Mouse (Mus musculus) kidney, adult 2 months (tissue): ENCODE data around the gene Ovch2. TPM values are rescaled to one million over a fixed set of nuclear protein-coding genes. Genes with fewer than 3 reads are reported as not detected.
A peak's percentile ranks its signal among the peaks of the same experiment; 100 is the strongest.

Source experiments
- DNase-seq: peaks from one replicate; pipeline ENCODE4 v3.0.0; 2021
- H3K27ac ChIP-seq: fragments of 200-500 bp; 2 replicates; pipeline ENCODE4 v1.5.1; 2012; ENCODE audit warnings: low read depth, low read length, control low read depth, inconsistent platforms; ENCODE audit not compliant: insufficient read depth
- H3K27me3 ChIP-seq: fragments of 200-500 bp; replicated peaks from 2 replicates; pipeline ENCODE4 v1.6.1; 2012; ENCODE audit warnings: mild to moderate bottlenecking, moderate library complexity, low read length, inconsistent platforms; ENCODE audit not compliant: control insufficient read depth, insufficient read depth
- H3K36me3 ChIP-seq: fragments of 200-500 bp; 2 replicates; pipeline ENCODE4 v1.6.1; 2012; ENCODE audit warnings: mild to moderate bottlenecking, moderate library complexity, low read length, inconsistent platforms; ENCODE audit not compliant: control insufficient read depth, insufficient read depth
- H3K4me1 ChIP-seq: fragments of 200-500 bp; 2 replicates; pipeline ENCODE4 v1.6.1; 2011; ENCODE audit warnings: low read length; ENCODE audit not compliant: control insufficient read depth, insufficient read depth
- H3K4me3 ChIP-seq: fragments of 200-500 bp; 2 replicates; pipeline ENCODE4 v1.5.1; 2011; ENCODE audit warnings: mild to moderate bottlenecking, low read depth, low read length, control low read depth; ENCODE audit not compliant: insufficient read depth
- CTCF ChIP-seq: fragments of 200-500 bp; conservative IDR thresholded peaks from 2 replicates; pipeline ENCODE4 v1.5.1; 2011; ENCODE audit warnings: low read depth, mild to moderate bottlenecking, control low read depth, low read length, moderate library complexity, mixed read lengths; ENCODE audit not compliant: insufficient read depth, insufficient read length
- POLR2A ChIP-seq: fragments of 200-500 bp; IDR thresholded peaks from one replicate; pipeline ENCODE4 v1.6.1; 2011; ENCODE audit warnings: low read depth, low read length, control low read depth
- WGBS: fragments of 180-500 bp; shearing (Covaris S2); methylation state at CpG from one replicate; pipeline ENCODE4 v1.1.7; 2018; 5-methylcytosine and 5-hydroxymethylcytosine counted together
- polyA plus RNA-seq: library from polyadenylated mRNA; depleted of rRNA; stranded (reverse); fragments of >200 nt; gene quantifications from 2 replicates; pipeline ENCODE4 v1.2.3, GENCODE M21; 2012

The Ovch2 gene
- polyA plus RNA-seq, 1 experiment, result not detected

GRCm38 (mm10) chr7:107796500-107796899, 4.5 kb downstream of the Ovch2 start:
- TF ChIP-seq CTCF (no peak), POLR2A (no peak)
- no peaks in the 10 kb centered on the region for H3K27me3 ChIP-seq
- H3K27ac ChIP-seq, result no peak overlapping the region
- no peaks in the 10 kb centered on the region for H3K36me3 ChIP-seq
- DNase-seq, result no peak
- H3K4me3 ChIP-seq, result no peak overlapping the region
- WGBS, result 73% methylated on average over 2 of the region's 2 CpGs
- no peaks in the 10 kb centered on the region for H3K4me1 ChIP-seq

GRCm38 (mm10) chr7:107787977-107788620, 12.9 kb downstream of the Ovch2 start:
- peak; percentile 27 for DNase-seq
- Histone ChIP-seq H3K36me3 (no peaks in the 10 kb centered on the region), H3K27ac (no peak overlapping the region), H3K27me3 (no peaks in the 10 kb centered on the region; the same call in 1 of the 2 replicates), H3K4me3 (no peak overlapping the region), H3K4me1 (no peaks in the 10 kb centered on the region)
- TF ChIP-seq POLR2A (no peak), CTCF (0 out of 2 replicates have a peak, but pooled peaks have one; percentile 13)
- WGBS, result 54% methylated on average over 3 of the region's 3 CpGs

GRCm38 (mm10) chr7:107779611-107780010, 21.4 kb downstream of the Ovch2 start:
- Histone ChIP-seq H3K4me1 (no peaks in the 10 kb centered on the region), H3K36me3 (no peaks in the 10 kb centered on the region), H3K27ac (no peak overlapping the region), H3K4me3 (no peak overlapping the region), H3K27me3 (no peaks in the 10 kb centered on the region; the same call in 1 of the 2 replicates)
- TF ChIP-seq POLR2A (no peak), CTCF (peak; percentile 37)
- peak; percentile 27 for DNase-seq
- 45% methylated on average over 4 of the region's 4 CpGs for WGBS

GRCm38 (mm10) chr7:107778216-107778615, 22.8 kb downstream of the Ovch2 start:
- H3K27ac ChIP-seq, result no peak overlapping the region
- no peaks in the 10 kb centered on the region for H3K4me1 ChIP-seq
- DNase-seq, result no peak
- no peaks in the 10 kb centered on the region for H3K36me3 ChIP-seq
- TF ChIP-seq CTCF (no peak), POLR2A (no peak)
- H3K4me3 ChIP-seq, result no peak overlapping the region
- no peaks in the 10 kb centered on the region; the same call in 1 of the 2 replicates for H3K27me3 ChIP-seq
- 54% methylated on average over 1 of the region's 1 CpGs for WGBS

GRCm38 (mm10) chr7:107770812-107771211, 30.2 kb downstream of the Ovch2 start:
- no peak for DNase-seq
- no peaks in the 10 kb centered on the region for H3K27me3 ChIP-seq
- no peak overlapping the region for H3K27ac ChIP-seq
- H3K36me3 ChIP-seq, result no peaks in the 10 kb centered on the region
- H3K4me3 ChIP-seq, result no peak overlapping the region
- 53% methylated on average over 6 of the region's 6 CpGs for WGBS
- no peaks in the 10 kb centered on the region for H3K4me1 ChIP-seq
- no peak for TF ChIP-seq CTCF
- TF ChIP-seq POLR2A, result no peak

- Histone ChIP-seq H3K27ac (no peak within 1 kb of the TSS), H3K27me3 (no peaks in the 10 kb centered on the region), H3K36me3 (no peaks in the 10 kb centered on the region), H3K4me1 (no peaks in the 10 kb centered on the region), H3K4me3 (no peak within 1 kb of the TSS)
- TF ChIP-seq CTCF (no peak), POLR2A (no peak)
- 13% methylated on average over 23 of the region's 23 CpGs for WGBS
- peak; percentile 19 for DNase-seq
Measured at GRCm38 (mm10) chr7:107757308-107758151, 43.5 kb downstream of the Ovch2 start, which contains the start of gene Cyb5r2. Gene Cyb5r2, minus strand, starts transcription at chr7:107758032.

- H3K36me3 ChIP-seq, result no peaks in the 10 kb centered on the region
- H3K27me3 ChIP-seq, result no peaks in the 10 kb centered on the region
- 82% methylated on average over 2 of the region's 2 CpGs for WGBS
- TF ChIP-seq CTCF (no peak), POLR2A (no peak)
- no peak for DNase-seq
- no peaks in the 10 kb centered on the region for H3K4me1 ChIP-seq
- no peak overlapping the region for H3K27ac ChIP-seq
- no peak overlapping the region for H3K4me3 ChIP-seq
Measured at GRCm38 (mm10) chr7:107756748-107757147, 44.3 kb downstream of the Ovch2 start.
